Comparison of ENCODE assay signal across 9 mouse cellular contexts in genomic region chr7:111301791-111302488, GRCm38 (mm10).
DNase-seq lines count a peak whose midpoint lies in the region; ATAC-seq and TF ChIP-seq lines count a peak whose summit lies in the region.
"Had no signal": no experiment of that assay in that cellular context is flagged by ENCODE, and none has a peak within 500 bp of the region (broad histone marks: within the 10 kb centered on the region; RNA-seq: fewer than 3 reads in every experiment).

No protein-coding gene starts in this region.

- WGBS in midbrain, embryonic 16.5 days, result 21% methylated on average over 16 of the region's 16 CpGs

- H3K36me3 ChIP-seq in midbrain, embryonic 16.5 days (ENCODE audit: control insufficient read depth, insufficient read depth, low read length), result no peaks in the 10 kb centered on the region

- no peak for TF ChIP-seq CTCF in cortical plate, adult 2 months (IDR thresholded peaks at IDR 0.05; ENCODE audit: extremely low read depth, insufficient read depth, low read length)

- H3K4me1 ChIP-seq in cortical plate, adult 2 months (ENCODE audit: control insufficient read depth, insufficient read depth, low read length), result peaks cover 7% of the 10 kb centered on the region; the same call in 1 of the 2 replicates
- peaks cover 15% of the 10 kb centered on the region; the same call in 1 of the 2 replicates for H3K4me1 ChIP-seq in midbrain, embryonic 16.5 days (ENCODE audit: control insufficient read depth, insufficient read depth, low read length)

- peak overlapping the region; percentile 13; the same call in 1 of the 2 replicates for H3K27ac ChIP-seq in cortical plate, adult 2 months (ENCODE audit: insufficient read depth, low read length)
- H3K27ac ChIP-seq in midbrain, embryonic 16.5 days (ENCODE audit: low read length), result peak overlapping the region; percentile 81
- H3K27ac ChIP-seq: gastrocnemius, adult 2 months had no signal

- H3K9ac ChIP-seq in midbrain, embryonic 16.5 days (ENCODE audit: low read depth, low read length), result 0 out of 2 replicates have a peak overlapping the region, but pooled peaks have one; percentile 1

- ATAC-seq in midbrain, embryonic 16.5 days, result peak; percentile 71

- no peak for TF ChIP-seq POLR2A in cortical plate, adult 2 months (IDR thresholded peaks at IDR 0.05; ENCODE audit: extremely low read depth, insufficient read depth, low read length)

- peak overlapping the region; percentile 10 for H3K4me2 ChIP-seq in midbrain, embryonic 16.5 days (ENCODE audit: low read length)

- DNase-seq in ZHBTc4 (ENCODE audit: low read depth, low spot score), result peak; percentile 28
- peak; percentile 63 for DNase-seq in layer of hippocampus, adult 9-11 months
- DNase-seq in kidney, postnatal 25 days, result no peak
- no peak for DNase-seq in gastrocnemius, adult 18-20 months (ENCODE audit: low spot score)
- no peak for DNase-seq in kidney, adult 9 months
- DNase-seq: gastrocnemius, adult 2 months; heart, postnatal 10 days had no signal

- H3K4me3 ChIP-seq in cortical plate, adult 2 months (ENCODE audit: insufficient read depth, low read length), result no peak overlapping the region
- no peak overlapping the region for H3K4me3 ChIP-seq in midbrain, embryonic 16.5 days (ENCODE audit: low read depth, low read length)
- H3K4me3 ChIP-seq: gastrocnemius, adult 2 months had no signal

- H3K9me3 ChIP-seq in midbrain, embryonic 16.5 days (replicated peaks; ENCODE audit: control insufficient read depth, low read length, poor library complexity, severe bottlenecking), result no peaks in the 10 kb centered on the region

- no peaks in the 10 kb centered on the region for H3K27me3 ChIP-seq in midbrain, embryonic 16.5 days (ENCODE audit: control insufficient read depth, insufficient read depth, low read depth, low read length)

Comparison
In these comparisons a context has a peak if more than half of its experiments do, and no peak if none do; other contexts are left out.
1. DNase-seq: peak in ZHBTc4 (single experiment) and layer of hippocampus, adult 9-11 months (single experiment); none in kidney, postnatal 25 days (0 of 2), gastrocnemius, adult 18-20 months (single experiment) and kidney, adult 9 months (single experiment).